Mouse (Mus musculus) testis, postnatal 14 days (tissue): ENCODE data around the gene Amn.

Experiments
- DNase-seq: peaks from one replicate; pipeline ENCODE4 v3.0.0; 2021; ENCODE audit warnings: low spot score

Amn gene

DNA sequence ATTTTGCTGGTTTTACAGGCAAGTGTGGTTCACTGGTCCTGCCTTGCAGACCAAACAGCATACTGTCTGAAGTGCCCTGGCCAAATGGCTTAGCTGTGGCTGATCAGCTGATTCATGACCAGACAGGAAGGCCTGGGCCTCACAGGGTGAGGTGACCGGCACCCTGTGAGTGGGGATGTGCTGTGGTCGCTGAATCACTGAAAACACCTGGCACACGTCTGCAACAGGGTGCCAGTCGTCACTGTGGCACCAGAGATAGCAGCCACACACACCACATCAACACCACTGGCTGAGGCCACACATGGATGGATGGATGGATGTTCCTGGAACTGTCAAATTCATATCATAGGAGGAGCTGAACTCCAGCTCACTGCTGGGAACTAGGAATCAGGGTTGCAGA lies 52.5 kb downstream of the Amn start:
- DNase-seq = no peak

- DNase-seq = no peak
Observed at GRCm38 (mm10) chr12:111324536-111324935, 53.6 kb downstream of the Amn start.

- DNase-seq = no peak
Observed at GRCm38 (mm10) chr12:111324949-111325348, 54.1 kb downstream of the Amn start.

DNA sequence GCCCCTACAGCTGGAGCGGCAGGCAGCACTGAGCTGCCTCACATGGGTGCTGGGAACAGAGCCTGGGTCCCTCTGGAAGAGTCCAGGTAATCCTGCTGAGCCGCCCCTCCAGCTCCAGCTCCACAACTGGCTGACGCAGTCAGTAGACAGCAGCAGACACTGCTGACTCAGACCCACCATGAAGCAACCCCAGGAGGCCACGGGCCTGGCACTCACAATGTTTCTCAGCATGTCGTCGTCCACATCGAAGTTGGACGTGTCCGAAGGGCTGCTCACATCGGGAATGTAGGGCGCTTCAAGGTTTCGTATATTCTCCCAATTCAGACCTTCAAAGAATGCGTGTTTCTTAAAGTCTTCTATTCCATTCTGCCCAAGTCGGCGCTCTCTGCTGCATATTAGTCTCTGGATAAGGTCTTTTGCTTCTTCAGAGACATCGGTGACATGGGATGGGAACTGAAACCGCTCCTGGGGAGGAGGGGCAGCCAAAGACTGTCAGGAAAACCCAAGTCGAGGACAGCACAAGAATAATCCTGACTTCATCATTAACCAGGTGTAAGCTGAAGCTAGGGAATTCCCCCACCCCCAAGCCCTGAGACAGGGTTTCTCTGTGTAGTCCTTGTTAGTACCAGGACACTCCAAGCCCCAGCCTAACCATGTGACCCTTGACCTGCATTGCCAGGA lies 55.0 kb downstream of the Amn start:
- no peak for DNase-seq
